Mouse (Mus musculus) hindbrain, postnatal 0 days (tissue): ENCODE measurements around the gene Fam171a2. TPM values are rescaled to one million over a fixed set of nuclear protein-coding genes. Genes with fewer than 3 reads are reported as not detected.
"Not testable (repeated sequence)": the region's sequence is repeated elsewhere in the genome, so short reads cannot be mapped to it uniquely, and the experiment has no call there.

Experiments
- ATAC-seq: fragments of 200-750 bp; cut with Nextera tagmentation; 2 replicates; pipeline ENCODE4 v1.8.0; 2017; ENCODE audit warnings: mild to moderate bottlenecking, moderate TSS enrichment, moderate library complexity
- DNase-seq: peaks from one replicate; pipeline ENCODE4 v3.0.0-alpha.2; 2015; ENCODE audit warnings: low spot score
- H3K27ac ChIP-seq: fragments of 300-500 bp; sonication (generic); 2 replicates; pipeline ENCODE4 v1.5.1; 2014; ENCODE audit warnings: mild to moderate bottlenecking
- H3K27me3 ChIP-seq: fragments of 300-500 bp; sonication (generic); 2 replicates; pipeline ENCODE4 v1.6.1; 2014; ENCODE audit warnings: low read length, mixed read lengths; ENCODE audit not compliant: insufficient read depth
- H3K36me3 ChIP-seq: fragments of 300-500 bp; sonication (generic); 2 replicates; pipeline ENCODE4 v1.6.1; 2014; ENCODE audit warnings: low read length, mixed read lengths; ENCODE audit not compliant: insufficient read depth
- H3K4me1 ChIP-seq: fragments of 300-500 bp; sonication (generic); 2 replicates; pipeline ENCODE4 v1.6.1; 2014; ENCODE audit warnings: antibody characterized with exemption, low read length, mixed read lengths; ENCODE audit not compliant: insufficient read depth
- H3K4me2 ChIP-seq: fragments of 300-500 bp; sonication (generic); 2 replicates; pipeline ENCODE4 v1.6.1; 2014; ENCODE audit warnings: low read depth, mild to moderate bottlenecking, low read length, moderate library complexity, mixed read lengths
- H3K4me3 ChIP-seq: fragments of 300-500 bp; sonication (generic); 2 replicates; pipeline ENCODE4 v1.5.1; 2014; ENCODE audit warnings: low read length
- H3K9ac ChIP-seq: fragments of 300-500 bp; sonication (generic); replicated peaks from 2 replicates; pipeline ENCODE4 v1.6.1; 2014; ENCODE audit warnings: mild to moderate bottlenecking, low read length, moderate library complexity, mixed read lengths
- H3K9me3 ChIP-seq: fragments of 300-500 bp; sonication (generic); 2 replicates; pipeline ENCODE4 v1.6.1; 2016; ENCODE audit warnings: low read length, mixed read lengths
- CTCF ChIP-seq: IDR thresholded peaks from 2 replicates; pipeline ENCODE4 v1.5.1; 2016; ENCODE audit warnings: antibody characterized with exemption, control low read depth, low read depth
- WGBS: fragments of 180-500 bp; shearing (Covaris S2); extraction: QIAGEN DNeasy Blood & Tissue Kit; methylation state at CpG from one replicate; pipeline ENCODE4 v1.1.7; 2014; 5-methylcytosine and 5-hydroxymethylcytosine counted together
- microRNA-seq, 2 experiments: library from miRNA; unstranded; fragments of <30 nt; microRNA quantifications; one replicate each; pipeline ENCODE4; 2016
- polyA plus RNA-seq: library from polyadenylated mRNA; unstranded; fragments of >200 nt; fragmentation: Nextera tagmentation; extraction: Ambion mirVana; gene quantifications from 2 replicates; pipeline ENCODE4 v1.2.1, GENCODE M21; 2015
- total RNA-seq: library from RNA; depleted of rRNA; stranded (reverse); fragments of >200 nt; gene quantifications from 2 replicates; pipeline ENCODE4 v1.2.3, GENCODE M21; 2014; rRNA removed

Fam171a2 gene
- total and polyA plus RNA-seq, 2 experiments from 2014 or later = 20.6 to 546 TPM

GRCm38 (mm10) chr11:102395250-102395649, 52.2 kb downstream of the Fam171a2 start:
- Histone ChIP-seq H3K4me3 (peak overlapping the region; percentile 80), H3K36me3 (peaks cover 11% of the 10 kb centered on the region; the same call in 1 of the 2 replicates), H3K9ac (peak overlapping the region; percentile 93), H3K4me1 (peaks cover 27% of the 10 kb centered on the region), H3K9me3 (no peaks in the 10 kb centered on the region), H3K27ac (peak overlapping the region; percentile 98; the same call in 1 of the 2 replicates), H3K4me2 (peak overlapping the region; percentile 87), H3K27me3 (no peaks in the 10 kb centered on the region)
- DNase-seq = peak; percentile 61
- WGBS = 1% methylated on average over 5 of the region's 5 CpGs
- no peak for TF ChIP-seq CTCF
- no peak for ATAC-seq

- Histone ChIP-seq H3K4me3 (peak overlapping the region; percentile 80), H3K9ac (peak overlapping the region; percentile 93), H3K27ac (peak overlapping the region; percentile 98), H3K36me3 (peaks cover 5% of the 10 kb centered on the region; the same call in 1 of the 2 replicates), H3K4me1 (peaks cover 27% of the 10 kb centered on the region), H3K4me2 (peak overlapping the region; percentile 87), H3K9me3 (no peaks in the 10 kb centered on the region), H3K27me3 (no peaks in the 10 kb centered on the region)
- TF ChIP-seq CTCF = no peak
- DNase-seq (no peak), ATAC-seq (no peak)
- 59% methylated on average over 9 of the region's 9 CpGs for WGBS
Observed at GRCm38 (mm10) chr11:102394421-102395124, 52.9 kb downstream of the Fam171a2 start.

- WGBS = 6% methylated on average over 17 of the region's 17 CpGs
- ATAC-seq (peak; percentile 61), DNase-seq (peak; percentile 84)
- Histone ChIP-seq H3K36me3 (no peaks in the 10 kb centered on the region), H3K4me1 (peaks cover 27% of the 10 kb centered on the region), H3K4me3 (peak overlapping the region; percentile 80), H3K4me2 (peak overlapping the region; percentile 87), H3K27ac (peak overlapping the region; percentile 98), H3K9me3 (no peaks in the 10 kb centered on the region), H3K27me3 (no peaks in the 10 kb centered on the region), H3K9ac (peak overlapping the region; percentile 93)
- no peak for TF ChIP-seq CTCF
Observed at GRCm38 (mm10) chr11:102393719-102394420, 53.6 kb downstream of the Fam171a2 start.

- peak; percentile 98 for DNase-seq
- peak within 1 kb of the TSS; percentile 93 for H3K9ac ChIP-seq
- ATAC-seq = peak; percentile 95
- no peaks in the 10 kb centered on the region for H3K27me3 ChIP-seq
- under 1% methylated on average over 23 of the region's 34 CpGs for WGBS
- no peaks in the 10 kb centered on the region for H3K36me3 ChIP-seq
- H3K4me3 ChIP-seq = peak within 1 kb of the TSS; percentile 80
- peak within 1 kb of the TSS; percentile 87 for H3K4me2 ChIP-seq
- TF ChIP-seq CTCF = no peak
- no peaks in the 10 kb centered on the region for H3K9me3 ChIP-seq
- H3K4me1 ChIP-seq = peaks cover 27% of the 10 kb centered on the region
- peak within 1 kb of the TSS; percentile 98 for H3K27ac ChIP-seq
Observed at GRCm38 (mm10) chr11:102393238-102393634, 54.2 kb downstream of the Fam171a2 start, which contains the start of gene Rundc3a. TSS of gene Rundc3a (plus strand) at chr11:102393403.

- peaks cover 27% of the 10 kb centered on the region for H3K4me1 ChIP-seq
- no peak; the same call in none of the 2 replicates for ATAC-seq
- peak overlapping the region; percentile 80 for H3K4me3 ChIP-seq
- peak overlapping the region; percentile 87 for H3K4me2 ChIP-seq
- 17% methylated on average over 15 of the region's 15 CpGs for WGBS
- H3K36me3 ChIP-seq = no peaks in the 10 kb centered on the region
- H3K9ac ChIP-seq = peak overlapping the region; percentile 93
- no peak for TF ChIP-seq CTCF
- H3K9me3 ChIP-seq = no peaks in the 10 kb centered on the region
- H3K27me3 ChIP-seq = no peaks in the 10 kb centered on the region
- DNase-seq = peak; percentile 56
- peak overlapping the region; percentile 98 for H3K27ac ChIP-seq
Observed at GRCm38 (mm10) chr11:102392441-102393237, 54.8 kb downstream of the Fam171a2 start.

- H3K27ac ChIP-seq, DNase-seq, H3K4me3 ChIP-seq, ATAC-seq, H3K9ac ChIP-seq, H3K4me2 ChIP-seq, H3K36me3 ChIP-seq, H3K9me3 ChIP-seq, H3K4me1 ChIP-seq, H3K27me3 ChIP-seq: not testable (repeated sequence)
- 79% methylated on average over 4 of the region's 5 CpGs for WGBS
Observed at GRCm38 (mm10) chr11:102389436-102389835, 58.0 kb downstream of the Fam171a2 start.

Small RNA genes lying within 50 kb of the gene (microRNA-seq; reads per million reads assigned to microRNA genes)
- gene Mir6930 = 0 to 0.35 reads per million in 2 experiments

Other genes starting within 250 kb of the Fam171a2 start
- 212 and 350 TPM in 2 replicates for gene Hdac5, start 217.5 kb downstream of the Fam171a2 start, total RNA-seq
- gene Hdac5, start 217.5 kb downstream of the Fam171a2 start, polyA plus RNA-seq = 61.2 and 61.9 TPM in 2 replicates
- gene BC030867, start 198.8 kb downstream of the Fam171a2 start, total RNA-seq = 2.3 and 2.4 TPM in 2 replicates
- 2.1 and 2.3 TPM in 2 replicates for gene BC030867, start 198.8 kb downstream of the Fam171a2 start, polyA plus RNA-seq
- 2.2 and 2.6 TPM in 2 replicates for gene Asb16, start 178.9 kb downstream of the Fam171a2 start, total RNA-seq
- gene Asb16, start 178.9 kb downstream of the Fam171a2 start, polyA plus RNA-seq = 0.29 and 0.41 TPM in 2 replicates
- 81.8 and 92.7 TPM in 2 replicates for gene Tmub2, start 162.8 kb downstream of the Fam171a2 start, total RNA-seq
- 71.0 and 72.2 TPM in 2 replicates for gene Tmub2, start 162.8 kb downstream of the Fam171a2 start, polyA plus RNA-seq
- 146 and 149 TPM in 2 replicates for gene Atxn7l3, start 151.1 kb downstream of the Fam171a2 start, total RNA-seq
- 22.8 and 23.7 TPM in 2 replicates for gene Atxn7l3, start 151.1 kb downstream of the Fam171a2 start, polyA plus RNA-seq
- gene Ubtf, start 127.9 kb downstream of the Fam171a2 start, total RNA-seq = 53.7 and 63.7 TPM in 2 replicates
- 74.6 and 76.1 TPM in 2 replicates for gene Ubtf, start 127.9 kb downstream of the Fam171a2 start, polyA plus RNA-seq
- 0.22 and 0.84 TPM in 2 replicates for gene Slc4a1, start 81.5 kb downstream of the Fam171a2 start, total RNA-seq
- gene Slc4a1, start 81.5 kb downstream of the Fam171a2 start, polyA plus RNA-seq = 0.48 and 0.54 TPM in 2 replicates
- gene Rundc3a, start 54.3 kb downstream of the Fam171a2 start, total RNA-seq = 310 and 349 TPM in 2 replicates
- 114 and 125 TPM in 2 replicates for gene Rundc3a, start 54.3 kb downstream of the Fam171a2 start, polyA plus RNA-seq
- gene Slc25a39, start 39.7 kb downstream of the Fam171a2 start, total RNA-seq = 169 and 194 TPM in 2 replicates
- gene Slc25a39, start 39.7 kb downstream of the Fam171a2 start, polyA plus RNA-seq = 165 and 176 TPM in 2 replicates
- gene Grn, start 17.4 kb downstream of the Fam171a2 start, total RNA-seq = 85.6 and 98.5 TPM in 2 replicates
- 98.4 and 104 TPM in 2 replicates for gene Grn, start 17.4 kb downstream of the Fam171a2 start, polyA plus RNA-seq
- gene Itga2b, start 22.4 kb upstream of the Fam171a2 start, total RNA-seq = 3.5 and 5.6 TPM in 2 replicates
- gene Itga2b, start 22.4 kb upstream of the Fam171a2 start, polyA plus RNA-seq = 13.7 and 14.2 TPM in 2 replicates
- 21.0 and 21.3 TPM in 2 replicates for gene Gpatch8, start 108.7 kb upstream of the Fam171a2 start, total RNA-seq
- 48.9 and 50.6 TPM in 2 replicates for gene Gpatch8, start 108.7 kb upstream of the Fam171a2 start, polyA plus RNA-seq
- gene Gm11627, start 131.8 kb upstream of the Fam171a2 start, total RNA-seq = 2.0 TPM in 1 of 2 replicates, not detected in the other
- 5.2 TPM in 2 replicates for gene Gm11627, start 131.8 kb upstream of the Fam171a2 start, polyA plus RNA-seq
- gene Fzd2, start 156.7 kb upstream of the Fam171a2 start, total RNA-seq = 31.7 and 34.5 TPM in 2 replicates
- 6.0 and 6.5 TPM in 2 replicates for gene Fzd2, start 156.7 kb upstream of the Fam171a2 start, polyA plus RNA-seq
- 0.65 TPM in 1 of 2 replicates, not detected in the other for gene Meioc, start 216.0 kb upstream of the Fam171a2 start, total RNA-seq
- gene Meioc, start 216.0 kb upstream of the Fam171a2 start, polyA plus RNA-seq = 0.24 and 0.32 TPM in 2 replicates